9 mouse cellular contexts compared by ENCODE assay signal in the genomic region with DNA sequence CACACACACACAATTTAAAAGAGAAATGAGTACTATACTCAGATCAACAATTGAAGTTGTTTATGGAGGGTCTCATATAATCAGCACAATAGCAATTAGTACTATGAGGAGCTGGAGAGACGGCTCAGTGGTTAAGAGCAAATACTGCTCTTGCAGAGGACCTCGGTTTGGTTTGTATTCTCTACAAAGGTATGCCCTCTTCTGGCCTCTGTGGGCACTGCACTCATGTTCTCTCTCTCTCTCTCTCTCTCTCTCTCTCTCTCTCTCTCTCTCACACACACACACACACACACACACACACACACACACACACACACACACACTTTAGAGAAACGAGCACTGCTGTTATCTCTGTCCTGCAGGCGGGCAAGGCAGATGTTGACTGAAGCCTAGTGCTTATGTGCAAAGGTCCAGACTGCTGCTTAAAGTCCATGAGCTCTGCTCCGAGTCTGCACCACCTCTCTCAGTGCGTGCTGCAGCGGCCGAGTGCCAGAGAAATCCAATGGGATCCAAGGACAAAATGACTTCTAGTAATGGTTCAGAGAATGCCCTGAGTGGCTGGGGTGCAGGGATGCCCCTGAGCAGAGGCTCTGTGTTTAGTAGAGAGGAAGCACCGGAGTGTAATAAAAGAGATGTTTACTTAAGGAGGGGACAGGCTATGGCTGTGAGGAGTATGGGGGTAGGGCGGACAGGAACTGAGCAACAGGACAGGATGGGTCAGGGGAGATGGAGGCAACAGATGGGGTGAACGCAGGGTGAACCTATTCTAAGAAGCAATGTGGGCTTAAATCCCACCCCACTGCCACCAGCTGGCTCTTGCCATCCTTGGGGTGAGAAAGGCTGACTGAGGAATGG.
DNase-seq lines count a peak whose midpoint lies in the region; ATAC-seq and TF ChIP-seq lines count a peak whose summit lies in the region.
"Had no signal": no experiment of that assay in that cellular context is flagged by ENCODE, and none has a peak within 500 bp of the region (broad histone marks: within the 10 kb centered on the region; RNA-seq: fewer than 3 reads in every experiment).

No protein-coding gene starts in this region.

- no peaks in the 10 kb centered on the region for H3K27me3 ChIP-seq in lung, embryonic 14.5 days (ENCODE audit: insufficient read depth, low read length)
- H3K27me3 ChIP-seq in midbrain, postnatal 0 days (ENCODE audit: insufficient read depth, low read length): no peaks in the 10 kb centered on the region
- H3K27me3 ChIP-seq: embryonic facial prominence, embryonic 13.5 days; Patski had no signal

- H3K4me3 ChIP-seq in lung, embryonic 14.5 days (ENCODE audit: low read depth, low read length): no peak overlapping the region
- H3K4me3 ChIP-seq in midbrain, postnatal 0 days (ENCODE audit: low read depth, low read length): no peak overlapping the region
- H3K4me3 ChIP-seq: embryonic facial prominence, embryonic 13.5 days had no signal

- peak; percentile 43 for DNase-seq in lung, embryonic 14.5 days
- DNase-seq in lung, postnatal 14 days: no peak
- peak; percentile 18 for DNase-seq in kidney, postnatal 10 days
- no peak for DNase-seq in midbrain, postnatal 0 days (ENCODE audit: low spot score)
- no peak for DNase-seq in cerebellum, adult 8-10 months
- DNase-seq in ovary, adult 18-20 months (ENCODE audit: low spot score): no peak

- 28% methylated on average over 11 of the region's 11 CpGs for WGBS in lung, embryonic 14.5 days
- WGBS in midbrain, postnatal 0 days: 73% methylated on average over 11 of the region's 11 CpGs

- H3K4me2 ChIP-seq in lung, embryonic 14.5 days: no peak overlapping the region
- no peak overlapping the region for H3K4me2 ChIP-seq in midbrain, postnatal 0 days (ENCODE audit: low read depth, low read length, poor library complexity, severe bottlenecking)
- H3K4me2 ChIP-seq: embryonic facial prominence, embryonic 13.5 days had no signal

- no peaks in the 10 kb centered on the region for H3K9me3 ChIP-seq in lung, embryonic 14.5 days (ENCODE audit: low read depth, low read length)
- H3K9me3 ChIP-seq in midbrain, postnatal 0 days (ENCODE audit: low read length): no peaks in the 10 kb centered on the region
- H3K9me3 ChIP-seq: embryonic facial prominence, embryonic 13.5 days had no signal

- H3K9ac ChIP-seq in lung, embryonic 14.5 days: no peak overlapping the region; the same call in 1 of the 2 replicates
- H3K9ac ChIP-seq in midbrain, postnatal 0 days (replicated peaks; ENCODE audit: low read length, poor library complexity, severe bottlenecking): no peak overlapping the region
- H3K9ac ChIP-seq: embryonic facial prominence, embryonic 13.5 days had no signal

- peak; percentile 83 for ATAC-seq in lung, embryonic 14.5 days (ENCODE audit: insufficient read depth)
- ATAC-seq in erythroid progenitor cell, adult 5-6 weeks (replicated peaks; ENCODE audit: low FRiP score, poor library complexity, severe bottlenecking): peak; percentile 71
- ATAC-seq in midbrain, postnatal 0 days (ENCODE audit: low FRiP score): no peak
- ATAC-seq: Patski had no signal

- H3K36me3 ChIP-seq in lung, embryonic 14.5 days (ENCODE audit: insufficient read depth): no peaks in the 10 kb centered on the region
- no peaks in the 10 kb centered on the region for H3K36me3 ChIP-seq in midbrain, postnatal 0 days (ENCODE audit: insufficient read depth, low read length)
- H3K36me3 ChIP-seq: embryonic facial prominence, embryonic 13.5 days had no signal

- peaks cover 14% of the 10 kb centered on the region for H3K4me1 ChIP-seq in lung, embryonic 14.5 days (ENCODE audit: insufficient read depth)
- H3K4me1 ChIP-seq in midbrain, postnatal 0 days (ENCODE audit: insufficient read depth, low read length): no peaks in the 10 kb centered on the region

- 0 out of 2 replicates have a peak overlapping the region, but pooled peaks have one; percentile 8 for H3K27ac ChIP-seq in lung, embryonic 14.5 days (ENCODE audit: low read depth)
- no peak overlapping the region for H3K27ac ChIP-seq in midbrain, postnatal 0 days (ENCODE audit: low read depth, low read length)
- H3K27ac ChIP-seq: embryonic facial prominence, embryonic 13.5 days had no signal

- peak; percentile 50 for TF ChIP-seq CTCF in lung, embryonic 14.5 days (IDR thresholded peaks at IDR 0.05; ENCODE audit: low read depth)
- TF ChIP-seq CTCF in midbrain, postnatal 0 days (IDR thresholded peaks at IDR 0.05): peak; percentile 38

Comparison
In these comparisons a context has a peak if more than half of its experiments do, and no peak if none do; other contexts are left out.
1. DNase-seq: peak in lung, embryonic 14.5 days (single experiment) and kidney, postnatal 10 days (single experiment); none in lung, postnatal 14 days (single experiment), midbrain, postnatal 0 days (single experiment), cerebellum, adult 8-10 months (single experiment) and ovary, adult 18-20 months (single experiment).